Mouse (Mus musculus): Measurements from ENCODE around the gene Creb5.

DNA sequence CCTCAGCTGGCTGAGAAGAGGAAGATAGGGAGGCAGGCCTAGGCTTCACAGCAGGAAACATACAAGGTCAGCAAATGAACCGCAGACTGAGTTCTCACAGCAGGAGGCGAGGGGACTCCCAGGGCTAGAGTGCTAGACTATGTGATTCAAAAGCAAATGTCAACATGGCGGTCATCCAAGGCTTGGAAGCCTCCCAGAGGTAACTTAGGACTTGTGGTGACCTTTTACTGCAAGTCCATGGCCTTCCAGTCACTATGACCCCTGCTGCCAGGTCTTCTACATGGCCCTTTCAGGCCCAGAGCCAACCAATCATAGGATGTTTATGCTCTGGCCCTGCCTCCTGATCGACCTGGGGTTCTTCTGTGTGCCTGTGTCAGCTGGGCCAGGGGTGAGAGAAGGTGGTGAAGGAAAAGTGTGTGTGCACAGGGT lies 209.3 kb downstream of the Creb5 start:
- TF ChIP-seq POLR2A (IDR thresholded peaks at IDR 0.05; ENCODE audit: extremely low read depth, insufficient read depth, low read length) (no peak), CTCF (IDR thresholded peaks at IDR 0.05; ENCODE audit: extremely low read depth, insufficient read depth, low read length) (no peak)

All from cortical plate, adult 2 months (tissue).